Mouse (Mus musculus) ovary, postnatal 14 days (tissue): Measurements from ENCODE around the gene Cdr2l.

ENCODE experiments used
- DNase-seq: peaks from one replicate; pipeline ENCODE4 v3.0.0; 2022; ENCODE audit warnings: low spot score

Gene Cdr2l

DNA sequence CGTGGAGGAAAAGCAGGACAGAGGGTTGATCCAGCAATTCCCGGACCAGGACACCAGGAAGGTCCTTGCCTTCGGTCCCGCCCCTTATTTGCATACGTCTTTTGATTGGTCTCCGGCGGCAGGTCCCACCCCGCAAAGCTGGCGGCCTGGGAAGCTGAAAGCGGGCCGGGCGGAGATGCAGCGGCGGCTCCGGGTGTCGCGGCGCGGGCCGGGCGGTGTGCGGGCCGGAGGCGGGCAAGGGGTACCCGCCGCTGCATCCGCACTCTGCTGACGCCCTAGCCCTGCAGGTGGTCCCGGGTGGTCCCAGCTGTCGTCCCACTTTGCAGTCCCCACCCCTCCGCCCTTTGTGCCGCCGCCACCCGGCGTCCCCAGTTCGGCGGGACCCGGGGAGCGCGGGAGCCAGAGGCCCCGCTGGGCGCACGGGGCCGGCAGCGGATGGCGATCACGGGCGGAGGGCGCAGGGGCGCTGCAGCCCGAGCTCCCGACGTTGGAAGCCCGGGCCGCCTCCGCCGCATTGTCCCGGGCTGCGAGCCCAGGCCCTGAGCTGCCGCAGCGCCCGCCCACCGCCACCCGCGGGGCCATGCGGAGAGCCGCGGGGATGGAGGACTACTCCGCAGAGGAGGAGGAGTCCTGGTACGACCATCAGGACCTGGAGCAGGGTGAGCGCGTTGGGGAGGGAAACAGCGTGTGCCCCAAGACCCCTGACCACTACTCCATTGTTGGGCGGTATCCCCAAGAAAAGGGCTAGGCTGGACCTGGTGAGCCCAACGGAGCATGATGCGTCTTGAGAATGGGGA lies at the start of gene Cdr2l:
Gene Cdr2l (plus strand): TSS at position 174 of the 797 bp plus-strand sequence.
- DNase-seq: peak; percentile 85

DNA sequence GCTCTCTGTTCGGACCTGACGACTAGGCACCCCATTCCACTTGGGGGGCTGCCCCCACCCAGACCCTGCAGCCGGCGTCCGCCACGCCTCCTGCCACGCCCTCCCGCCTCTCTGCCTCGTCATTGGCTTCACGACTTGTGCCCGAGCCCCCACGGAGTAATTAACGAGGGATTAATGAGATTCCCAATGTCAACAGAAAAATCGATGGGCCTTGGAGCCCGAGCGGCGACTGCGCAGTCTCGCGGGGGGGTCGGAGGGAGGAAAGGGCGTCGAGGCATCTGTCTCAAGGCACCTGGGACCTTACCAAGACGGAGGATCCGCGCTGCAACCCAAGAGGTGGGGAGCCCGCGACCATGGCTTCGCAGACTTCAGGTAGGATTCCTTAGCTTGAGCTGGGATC lies 47.2 kb upstream of the Cdr2l start, which contains the start of gene Otop3:
Gene Otop3 (plus strand): TSS at position 201 of the 400 bp plus-strand sequence.
- no peak for DNase-seq

DNA sequence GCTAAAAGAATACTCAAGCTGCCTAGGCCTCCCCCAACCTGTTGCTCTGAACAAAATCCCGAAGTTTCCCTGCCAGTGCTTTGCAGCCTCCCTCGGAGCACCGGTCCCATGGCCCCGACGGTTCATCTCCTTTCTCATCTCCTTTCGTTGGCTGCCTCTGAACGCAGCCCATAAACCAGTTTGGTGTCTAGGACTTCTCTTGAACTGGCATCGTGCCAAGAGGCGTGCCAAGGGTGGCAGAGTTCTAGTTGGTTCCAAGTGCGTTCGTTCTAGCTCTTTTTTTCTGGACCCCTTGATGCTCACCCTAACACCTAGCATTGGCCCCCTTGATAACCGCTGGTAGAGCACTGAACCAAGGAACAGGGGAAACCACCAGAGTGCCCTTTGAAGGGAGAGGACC lies 46.5 kb upstream of the Cdr2l start:
- DNase-seq: no peak

DNA sequence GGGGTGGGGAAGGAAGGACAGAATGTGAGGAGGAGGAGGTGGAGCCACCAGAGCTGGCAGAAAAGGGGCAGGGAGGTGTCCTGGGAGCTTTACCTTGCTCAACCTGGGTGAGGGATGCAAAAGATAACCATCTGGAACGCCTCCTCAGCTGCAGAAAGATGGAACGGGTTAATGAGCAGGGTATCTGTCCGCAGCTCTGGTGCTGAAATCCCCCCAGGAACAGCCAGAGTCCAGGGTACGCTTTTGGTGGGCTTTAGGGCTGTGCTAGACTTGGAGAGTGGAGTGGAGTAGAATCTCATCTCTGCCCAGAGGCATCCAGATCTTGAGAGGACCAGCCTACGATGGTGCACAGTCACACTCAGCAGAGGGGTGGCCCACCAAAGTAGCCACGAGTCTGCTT lies 45.6 kb upstream of the Cdr2l start:
- DNase-seq: no peak

DNA sequence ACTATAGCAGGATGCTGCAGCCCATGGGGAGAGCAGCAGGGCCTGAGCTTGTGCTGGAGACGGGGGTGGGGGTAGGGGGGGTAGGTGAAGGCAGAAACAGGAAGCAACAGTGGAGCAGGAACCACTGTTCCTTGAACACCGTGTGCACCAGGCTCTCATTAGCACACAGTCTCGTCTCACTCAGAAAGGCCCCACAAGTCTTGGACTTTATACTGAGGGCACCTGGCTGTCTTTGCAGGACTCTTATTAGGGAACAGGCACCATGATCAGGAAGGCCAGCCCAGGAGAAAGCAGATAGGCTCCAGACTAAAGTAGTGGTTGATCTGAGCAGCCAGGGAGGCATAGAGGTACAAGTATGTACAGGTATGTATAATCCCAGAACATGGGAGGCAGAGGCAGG lies 44.4 kb upstream of the Cdr2l start:
- DNase-seq: no peak

GRCm38 (mm10) chr11:115337826-115338225 lies 43.9 kb upstream of the Cdr2l start:
- DNase-seq: no peak

DNA sequence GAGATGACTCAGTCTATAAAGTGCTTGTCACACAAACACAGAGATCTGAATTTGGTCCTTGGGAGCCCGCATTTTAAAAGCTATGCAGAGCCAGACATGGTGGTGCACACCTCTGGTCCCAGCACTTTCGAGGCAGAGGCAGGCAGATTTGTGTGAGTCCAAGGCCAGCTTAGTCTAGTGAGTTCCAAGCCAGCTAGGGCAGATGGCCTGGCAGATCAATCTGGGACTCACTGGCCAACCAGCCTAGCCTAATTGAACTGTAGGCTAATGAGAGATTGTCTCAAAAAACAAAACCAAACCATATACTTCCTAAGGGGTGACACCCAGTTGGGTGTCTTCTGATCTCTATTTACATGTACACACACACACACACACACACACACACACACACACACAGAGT lies 40.5 kb upstream of the Cdr2l start:
- no peak for DNase-seq

GRCm38 (mm10) chr11:115341866-115342265 lies 39.9 kb upstream of the Cdr2l start:
- DNase-seq: no peak

DNA sequence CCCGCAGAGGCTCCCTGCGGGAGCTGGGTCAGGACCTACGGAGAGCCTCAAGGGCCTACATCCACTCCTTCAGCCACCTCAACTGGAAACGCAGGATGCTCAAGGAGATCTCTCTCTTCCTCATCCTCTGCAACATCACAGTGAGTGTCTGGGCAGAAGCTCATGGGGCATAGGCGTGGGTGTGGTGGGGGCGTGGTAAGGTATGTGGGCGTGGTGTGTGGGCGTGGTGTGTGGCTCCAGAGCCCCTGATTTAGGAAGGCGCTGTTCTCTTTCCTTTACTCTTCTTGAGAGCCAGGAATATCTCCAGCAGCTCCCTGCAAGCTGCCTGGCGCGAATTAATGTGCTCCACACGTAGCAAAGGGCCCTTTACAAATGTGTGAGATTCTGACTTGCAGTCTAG lies 36.7 kb upstream of the Cdr2l start:
- DNase-seq: no peak

DNA sequence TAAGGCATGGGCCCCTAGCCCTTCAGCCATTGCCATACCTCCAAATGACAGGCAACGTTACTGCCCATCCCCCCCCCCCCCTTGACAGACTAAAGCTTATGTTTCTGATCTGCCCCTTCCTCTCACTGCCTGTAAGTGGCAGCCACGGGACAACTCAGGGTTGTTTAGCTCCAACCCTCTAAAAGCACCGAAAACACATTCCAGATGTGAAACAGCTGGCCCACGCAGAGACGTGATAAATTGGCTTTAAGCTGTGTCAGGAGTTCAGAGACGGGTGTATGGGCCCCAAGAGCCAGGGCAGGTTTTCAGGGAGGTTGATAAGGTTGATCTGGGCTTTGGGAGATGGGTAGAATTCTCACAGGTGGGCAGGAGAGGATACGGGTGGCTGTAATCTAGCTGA lies 36.2 kb upstream of the Cdr2l start:
- DNase-seq: no peak

GRCm38 (mm10) chr11:115348681-115349248 lies 33.0 kb upstream of the Cdr2l start:
- DNase-seq: no peak

DNA sequence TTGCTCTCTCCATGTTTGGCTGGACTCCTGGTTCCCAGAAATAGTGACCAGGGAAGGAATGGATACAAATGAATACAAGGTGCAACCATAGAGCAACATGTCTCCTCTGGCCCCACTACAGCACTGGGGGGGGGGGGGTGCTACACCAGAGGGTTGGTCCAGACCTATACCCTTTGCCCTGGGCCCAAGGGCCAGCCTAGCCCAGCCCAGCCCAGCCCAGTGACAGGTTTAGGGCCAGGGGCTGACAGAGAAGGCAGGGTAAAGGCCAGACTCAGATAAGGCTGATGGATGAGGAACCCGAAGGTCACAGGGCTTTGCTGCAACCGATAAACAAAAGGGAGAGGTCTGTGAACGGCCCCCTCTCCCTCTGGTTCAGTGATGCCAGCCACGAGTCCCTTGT lies 31.7 kb upstream of the Cdr2l start:
- no peak for DNase-seq

GRCm38 (mm10) chr11:115353375-115353774 lies 28.3 kb upstream of the Cdr2l start:
- DNase-seq: no peak

GRCm38 (mm10) chr11:115354183-115354582 lies 27.5 kb upstream of the Cdr2l start:
- peak; percentile 49 for DNase-seq

DNA sequence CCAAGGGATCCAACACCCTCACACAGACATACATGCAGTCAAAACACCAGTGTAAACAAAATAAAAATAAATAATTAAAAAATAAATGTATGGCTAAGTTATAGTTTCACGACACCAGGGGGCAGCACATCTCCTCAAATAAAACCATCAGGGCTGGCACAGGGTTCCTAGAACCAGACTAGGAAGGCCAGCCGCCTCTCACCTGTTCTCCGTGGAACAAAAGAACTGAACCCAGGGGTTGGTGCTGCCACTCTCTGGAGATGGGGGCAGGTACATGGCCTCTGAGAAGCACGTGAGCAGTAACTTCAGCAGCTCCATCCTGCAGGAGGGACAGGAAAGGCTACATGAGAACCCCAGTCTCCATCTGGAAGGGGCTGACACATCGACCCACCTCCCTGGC lies 23.2 kb upstream of the Cdr2l start:
- peak; percentile 64 for DNase-seq

- no peak for DNase-seq
Measured at GRCm38 (mm10) chr11:115359293-115359692, 22.4 kb upstream of the Cdr2l start.

- DNase-seq: no peak
Measured at GRCm38 (mm10) chr11:115359726-115360125, 22.0 kb upstream of the Cdr2l start.

GRCm38 (mm10) chr11:115364136-115364535 lies 17.6 kb upstream of the Cdr2l start:
- no peak for DNase-seq

- no peak for DNase-seq
Measured at GRCm38 (mm10) chr11:115366039-115366705, 15.5 kb upstream of the Cdr2l start.

- no peak for DNase-seq
Measured at GRCm38 (mm10) chr11:115366706-115367394, 14.9 kb upstream of the Cdr2l start.

GRCm38 (mm10) chr11:115367395-115367944 lies 14.2 kb upstream of the Cdr2l start, which contains the start of gene Hid1:
Hid1 (minus strand) TSS chr11:115367756.
- peak; percentile 53 for DNase-seq

DNA sequence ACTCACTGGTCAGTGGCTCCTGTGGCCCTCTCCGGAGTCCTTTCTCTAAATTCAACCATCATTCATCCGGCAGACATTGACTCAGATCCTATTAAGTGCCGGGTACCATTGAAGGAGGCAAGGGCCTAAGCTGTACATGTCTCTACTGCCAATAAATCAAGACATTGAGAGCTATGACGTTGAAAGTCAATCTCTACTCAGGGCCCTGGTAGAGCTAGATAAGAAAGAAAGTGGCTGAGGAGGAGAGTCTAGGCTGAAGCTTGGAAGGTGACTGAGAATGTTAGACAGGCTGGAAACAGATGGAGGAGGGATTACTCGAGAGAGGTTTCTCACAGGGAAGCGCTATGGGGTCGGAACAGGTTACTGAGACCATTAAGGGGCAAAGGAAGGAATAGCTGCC lies 11.3 kb upstream of the Cdr2l start:
- DNase-seq: no peak
